Mouse (Mus musculus) G1E (cell line): Measurements from ENCODE around the gene Tox2.

Experiments
- CTCF ChIP-seq: IDR thresholded peaks from 2 replicates; pipeline ENCODE4 v1.5.1; 2012; ENCODE audit warnings: low read depth, low read length, inconsistent platforms, mixed read lengths
- GATA2 ChIP-seq: IDR thresholded peaks from 2 replicates; pipeline ENCODE4 v1.6.1; 2012; ENCODE audit warnings: low read depth, low read length, inconsistent platforms, borderline replicate concordance
- TAL1 ChIP-seq: conservative IDR thresholded peaks from 2 replicates; pipeline ENCODE4 v1.6.1; 2012; ENCODE audit warnings: low read depth, low read length, inconsistent platforms, mixed read lengths

- TF ChIP-seq GATA2 (no peak), CTCF (no peak), TAL1 (no peak)
Observed at GRCm38 (mm10) chr2:163243917-163244852, 41.3 kb downstream of the Tox2 start.
